Mouse (Mus musculus): ENCODE measurements around the gene Gm45623.

The Gm45623 gene

DNA sequence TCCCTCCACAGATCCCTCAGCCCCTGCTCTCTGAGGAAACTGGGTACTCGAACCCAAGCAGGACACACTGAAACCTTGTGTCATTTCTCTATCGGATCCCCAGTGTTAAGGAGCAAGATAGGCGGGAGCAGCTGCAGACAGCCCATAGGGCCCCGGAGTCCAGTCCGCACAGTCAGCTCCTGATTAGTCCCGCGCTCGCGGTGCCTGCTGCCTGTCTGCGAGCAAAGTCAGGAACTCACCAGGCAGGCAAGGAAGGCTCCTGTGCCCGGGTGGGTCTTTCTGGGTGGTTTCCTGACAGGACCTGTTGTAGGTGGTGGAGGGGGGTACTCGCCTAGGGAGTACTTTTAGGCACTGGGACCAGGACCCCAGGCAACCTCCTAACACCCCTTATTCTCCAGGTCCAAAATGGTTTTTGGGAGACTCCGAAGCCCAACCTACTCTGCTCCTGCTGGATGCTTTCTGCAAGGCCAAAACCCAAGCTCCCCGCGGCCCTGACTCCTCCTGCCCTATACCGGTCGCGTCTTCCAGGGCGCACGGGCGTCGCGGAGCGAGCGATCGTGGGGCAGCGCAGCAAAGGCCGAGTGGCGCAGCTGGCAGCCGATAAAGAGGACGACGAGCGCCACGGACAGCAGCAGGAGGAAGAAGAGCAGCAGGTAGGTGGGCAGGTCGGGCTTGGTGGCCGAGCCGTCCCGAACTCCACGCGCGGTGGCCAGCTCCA, 994 bp downstream of the Gm45623 start:
- DNase-seq (ENCODE audit: low read depth, low spot score): no peak

DNA sequence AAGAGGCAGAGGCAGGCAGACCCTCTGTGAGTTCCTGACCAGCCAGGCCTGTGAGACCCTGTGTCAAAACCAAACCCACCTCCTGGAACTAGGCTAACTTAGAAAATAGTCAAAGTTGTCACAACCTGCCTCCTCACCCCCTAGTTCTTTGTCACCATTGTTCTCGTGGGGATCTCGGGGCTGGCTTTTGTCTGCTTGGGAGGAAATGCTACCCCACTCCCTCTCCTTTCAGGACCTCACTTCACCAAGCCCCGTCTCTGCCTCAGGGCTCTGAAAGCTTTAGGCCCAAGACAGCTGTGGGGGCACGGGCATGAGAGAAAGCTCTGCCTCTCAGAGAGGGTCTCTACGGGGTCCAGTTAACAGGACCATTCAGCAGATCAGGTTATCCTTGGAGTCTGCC, 1.9 kb downstream of the Gm45623 start:
- no peak for DNase-seq (ENCODE audit: low read depth, low spot score)

DNA sequence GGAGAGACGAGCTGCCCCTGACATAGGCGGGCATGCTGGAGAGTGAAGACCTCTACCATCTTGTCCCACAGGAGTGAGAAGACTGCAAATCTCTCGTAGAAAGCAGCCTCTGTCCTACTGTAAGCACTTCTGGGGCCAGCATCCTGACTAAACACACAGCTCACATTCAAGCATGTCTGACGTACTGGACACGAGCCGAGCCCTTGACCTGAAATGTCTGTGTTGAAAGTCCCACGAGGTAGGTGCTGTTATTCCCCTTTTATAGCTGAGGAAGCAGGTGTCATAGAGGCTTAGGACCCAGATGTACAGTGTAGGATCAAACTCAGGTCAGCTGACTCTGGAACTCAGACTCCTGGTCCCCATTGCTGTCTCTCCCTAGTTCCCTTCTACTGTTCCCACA, 4.2 kb downstream of the Gm45623 start:
- no peak for DNase-seq (ENCODE audit: low read depth, low spot score)

DNA sequence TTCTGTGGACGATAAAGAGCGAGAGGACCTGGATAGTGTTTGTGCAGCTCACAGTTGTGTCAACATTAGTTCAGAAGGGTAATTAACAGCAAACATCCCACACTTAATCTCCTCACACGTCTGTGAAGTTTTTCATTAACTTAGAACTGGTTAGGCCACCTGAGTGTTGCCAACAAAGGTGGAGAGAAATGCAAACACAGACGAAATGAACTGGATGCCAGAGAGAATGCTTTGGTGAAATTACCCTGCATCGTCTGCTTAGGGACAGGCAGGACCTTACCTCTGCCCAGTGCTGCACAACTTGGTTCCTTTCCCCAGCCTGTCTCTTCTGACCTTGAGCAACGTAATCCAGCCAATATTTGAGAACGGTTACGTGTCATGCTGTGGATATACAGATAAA, 6.1 kb downstream of the Gm45623 start:
- DNase-seq (ENCODE audit: low read depth, low spot score): no peak

DNA sequence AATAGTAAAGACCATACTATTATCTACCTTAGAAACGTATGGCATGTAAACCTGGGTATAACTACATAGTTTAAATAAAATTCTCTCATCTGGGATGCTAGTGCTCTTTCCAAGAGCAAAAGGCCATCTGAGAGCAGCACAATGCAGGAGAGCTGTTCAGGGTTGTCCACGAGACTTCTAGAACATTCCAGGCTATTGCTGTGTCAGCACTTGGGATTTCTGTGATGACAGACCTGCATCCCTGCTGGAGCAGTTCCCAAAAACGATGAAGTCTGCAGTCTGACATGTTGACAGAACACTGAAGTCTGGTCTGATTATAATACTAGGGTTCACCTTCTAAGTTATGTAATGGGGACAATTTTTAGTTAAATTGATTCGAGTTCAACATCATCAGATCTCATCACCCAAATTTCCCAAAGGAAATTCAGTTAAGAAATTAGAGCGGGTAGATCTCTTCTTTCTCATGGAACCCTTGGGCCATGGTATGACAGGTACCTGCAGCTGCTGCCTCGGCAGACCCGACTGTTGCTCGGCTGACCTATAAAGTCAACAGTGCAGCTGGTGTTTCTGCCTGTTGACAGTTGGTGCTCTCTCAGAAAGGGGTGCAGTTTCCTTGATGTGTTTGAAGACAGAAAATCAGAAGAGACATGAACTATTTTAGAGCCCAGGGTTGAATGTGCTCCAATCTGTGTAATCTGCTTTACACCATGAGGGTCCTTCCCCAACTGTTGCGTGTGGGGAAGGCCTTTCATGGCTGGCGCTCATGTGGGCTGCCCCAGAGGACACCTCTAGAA, 6.7 kb downstream of the Gm45623 start:
- no peak for DNase-seq (ENCODE audit: low read depth, low spot score)

DNA sequence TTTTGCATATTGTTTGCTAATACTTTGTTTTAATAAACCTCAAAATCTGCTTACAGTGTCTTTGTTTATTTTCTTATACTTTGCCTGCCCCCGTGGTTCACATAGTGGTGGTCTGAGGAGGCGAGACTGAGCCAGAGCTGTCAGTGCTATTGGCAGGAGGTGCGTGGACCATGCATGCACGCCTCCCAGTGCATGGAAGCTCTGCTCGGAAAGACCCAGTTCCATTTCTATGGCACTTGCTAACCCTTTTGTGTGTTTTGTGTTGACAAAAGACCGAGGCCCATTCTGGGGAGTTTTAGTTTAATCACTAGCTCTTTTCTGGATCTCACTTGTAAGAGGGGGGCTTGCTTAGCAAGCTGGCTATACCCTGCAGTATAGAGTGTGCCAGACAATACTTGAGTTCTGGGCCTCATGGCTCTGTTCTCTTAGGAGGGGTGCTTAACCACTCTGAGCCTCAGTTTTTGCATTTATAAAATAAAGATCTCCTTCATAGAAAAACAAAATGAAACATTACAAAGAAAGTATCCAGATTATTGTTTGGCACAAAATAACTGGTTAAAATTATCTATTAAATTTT, 11.2 kb downstream of the Gm45623 start:
- DNase-seq (ENCODE audit: low read depth, low spot score): no peak

DNA sequence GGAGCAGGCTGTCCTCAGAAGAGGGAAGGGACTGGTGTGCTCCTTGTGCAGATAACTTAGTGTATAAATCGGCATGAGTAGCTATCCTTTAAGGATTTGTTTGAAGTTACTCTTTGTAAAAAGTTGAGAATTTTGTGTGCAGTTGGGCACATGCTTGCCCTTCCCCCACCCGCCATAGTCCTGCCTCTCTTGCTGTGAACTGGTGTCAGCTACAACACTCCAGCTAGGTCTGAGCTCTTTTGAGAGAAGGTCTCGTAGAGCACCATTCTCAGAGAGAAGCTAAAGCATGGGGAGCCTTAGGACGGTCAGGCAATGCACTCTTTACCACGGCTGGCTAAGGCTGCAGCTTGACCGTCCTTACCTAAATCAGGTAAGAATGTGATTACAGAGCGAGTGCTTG, 11.9 kb downstream of the Gm45623 start:
- no peak for DNase-seq (ENCODE audit: low read depth, low spot score)

DNA sequence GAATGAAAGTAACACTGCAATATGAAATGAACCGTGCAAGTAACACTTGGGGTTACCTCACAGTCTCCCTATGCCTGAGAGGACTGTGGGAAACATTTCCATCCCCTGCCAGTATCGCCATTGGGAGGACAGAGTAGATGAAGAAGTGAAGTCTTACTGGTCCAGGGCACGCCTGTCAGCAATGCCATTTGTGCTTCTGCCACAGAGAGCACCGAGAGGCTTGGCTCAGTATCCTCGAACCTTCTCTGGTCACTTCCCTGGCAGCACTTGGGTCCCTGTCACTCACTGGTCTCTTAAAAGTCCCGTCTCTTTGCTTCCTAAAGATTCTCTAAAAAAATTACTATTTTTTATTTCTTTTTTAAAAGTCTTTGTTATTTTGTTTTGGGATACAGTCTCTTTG, 13.1 kb downstream of the Gm45623 start:
- no peak for DNase-seq (ENCODE audit: low read depth, low spot score)

DNA sequence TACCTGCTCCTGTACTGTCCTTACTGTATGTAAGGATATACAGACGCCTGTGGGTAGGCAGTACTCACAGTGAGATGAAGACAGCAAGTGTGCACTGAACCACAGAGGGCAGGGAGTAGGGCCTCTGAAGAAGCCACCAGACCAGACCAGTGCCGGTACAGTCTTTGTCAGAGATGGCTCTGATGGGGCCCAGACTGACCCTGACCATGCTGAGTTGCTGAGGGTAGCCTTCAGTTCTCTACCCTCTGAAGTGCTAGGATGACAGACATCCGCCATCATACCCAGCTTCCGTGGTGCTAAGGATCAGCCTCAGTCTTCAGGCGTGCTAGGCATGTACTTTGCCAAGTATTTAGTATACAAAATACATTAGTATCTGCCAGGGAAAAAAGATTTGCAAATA, 14.1 kb downstream of the Gm45623 start:
- no peak for DNase-seq (ENCODE audit: low read depth, low spot score)

DNA sequence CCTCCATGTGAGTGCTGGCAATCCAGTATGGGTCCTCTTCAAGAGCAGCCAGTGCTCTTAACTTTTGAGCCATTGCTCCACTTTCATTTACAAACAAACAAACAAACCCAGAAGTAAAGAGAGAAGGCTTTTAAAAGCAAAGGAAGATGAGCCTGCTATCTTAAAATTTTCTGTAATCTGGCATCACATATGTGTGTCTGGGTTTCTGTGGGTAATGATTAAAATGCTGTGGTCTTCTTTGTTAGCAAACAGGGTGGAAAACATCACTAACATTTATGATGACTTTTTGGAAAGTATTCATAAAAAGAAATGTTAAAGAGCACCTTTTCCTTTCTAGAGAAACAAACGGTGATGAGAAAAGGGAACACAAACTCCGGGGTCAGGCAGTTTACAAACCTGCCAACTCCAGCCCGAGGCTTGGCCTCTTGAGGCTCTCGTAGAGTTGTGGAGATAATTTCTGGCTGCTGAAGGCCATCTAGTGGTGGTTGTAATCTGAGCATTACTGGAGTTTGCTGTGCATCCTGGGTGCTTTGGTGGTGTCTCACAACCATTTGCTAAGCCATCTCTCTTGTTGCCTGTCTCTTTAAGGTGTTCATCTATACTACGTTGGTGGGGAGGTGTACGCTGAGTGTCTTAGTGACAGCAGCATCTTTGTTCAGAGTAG, 18.3 kb downstream of the Gm45623 start:
- no peak for DNase-seq (ENCODE audit: low read depth, low spot score)

DNA sequence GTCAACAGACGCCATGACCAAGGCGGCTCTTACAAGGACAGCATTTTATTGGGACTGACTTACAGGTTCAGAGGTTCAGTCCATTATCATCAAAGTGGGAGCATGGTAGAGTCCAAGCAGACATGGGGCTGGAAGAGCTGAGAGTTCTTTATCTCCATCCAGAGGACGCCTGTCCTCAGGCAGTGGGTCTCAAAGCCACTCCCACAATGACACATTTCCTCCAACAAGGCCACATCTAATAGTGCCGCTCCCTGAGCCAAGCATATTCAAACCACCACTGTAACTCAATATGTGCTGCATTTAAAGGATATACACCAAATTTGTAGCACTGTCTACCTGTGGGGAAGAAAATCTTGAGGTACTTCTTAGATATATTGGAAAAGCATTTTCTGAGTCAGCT, 19.0 kb downstream of the Gm45623 start:
- DNase-seq (ENCODE audit: low read depth, low spot score): no peak

DNA sequence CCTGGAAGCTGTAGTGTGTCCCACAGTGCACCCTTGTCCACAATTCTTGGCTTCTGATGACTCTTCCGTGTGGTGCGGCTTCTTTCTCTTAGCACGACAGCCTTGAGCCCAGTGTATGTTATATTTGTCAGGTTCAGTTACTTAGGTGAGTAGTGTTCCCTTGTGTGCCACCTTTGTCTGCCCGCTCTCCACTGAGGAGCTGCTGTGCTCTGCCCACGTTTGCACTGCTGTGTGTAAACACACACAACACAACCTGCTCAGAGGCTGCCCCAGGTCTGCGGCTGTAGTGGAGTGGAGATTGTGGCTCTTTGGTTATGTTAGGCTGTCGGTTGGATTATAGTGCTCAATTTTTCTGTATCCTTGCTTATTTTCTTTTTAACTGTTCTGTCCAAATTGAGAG, 24.6 kb downstream of the Gm45623 start:
- no peak for DNase-seq (ENCODE audit: low read depth, low spot score)

DNA sequence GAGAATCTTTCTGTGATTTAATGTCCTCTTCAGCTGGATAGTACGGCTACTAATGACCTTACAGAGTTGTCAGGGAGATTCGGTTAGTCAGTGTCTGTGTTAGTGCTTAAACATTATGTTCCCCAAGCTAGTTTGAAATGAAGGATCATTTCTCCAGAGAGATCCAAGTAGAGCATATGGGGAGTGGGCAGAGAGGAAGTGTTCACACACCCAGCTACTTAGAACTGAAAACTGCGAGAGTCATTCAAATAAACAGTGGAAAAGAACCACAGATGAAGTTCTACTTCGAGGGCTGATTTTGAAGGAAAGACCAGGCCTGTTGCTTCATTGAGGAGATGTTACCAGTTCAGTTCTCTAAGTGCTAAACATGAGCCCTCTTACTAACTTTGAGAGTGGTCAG, 27.1 kb downstream of the Gm45623 start:
- DNase-seq (ENCODE audit: low read depth, low spot score): no peak

DNA sequence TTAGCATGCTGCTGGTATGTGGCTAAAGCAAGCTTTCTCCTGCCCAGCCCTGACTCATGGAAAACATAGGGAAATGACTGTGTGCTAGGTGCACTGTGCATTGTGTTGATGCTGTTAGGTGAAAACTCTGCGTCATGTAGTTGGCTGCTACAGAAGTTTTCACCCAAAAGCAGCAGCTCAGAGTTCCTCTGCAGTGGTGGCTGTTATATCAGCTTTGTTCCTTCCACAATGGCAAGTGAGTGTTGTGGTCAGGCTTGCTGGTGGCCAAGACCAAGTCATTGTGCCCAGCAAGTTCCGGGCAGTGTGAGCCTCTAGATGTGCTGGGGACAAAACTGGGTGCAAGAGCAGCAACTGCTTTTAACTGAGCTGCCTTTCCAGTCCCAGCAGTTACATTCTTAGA, 41.4 kb downstream of the Gm45623 start:
- no peak for DNase-seq (ENCODE audit: low read depth, low spot score)

DNA sequence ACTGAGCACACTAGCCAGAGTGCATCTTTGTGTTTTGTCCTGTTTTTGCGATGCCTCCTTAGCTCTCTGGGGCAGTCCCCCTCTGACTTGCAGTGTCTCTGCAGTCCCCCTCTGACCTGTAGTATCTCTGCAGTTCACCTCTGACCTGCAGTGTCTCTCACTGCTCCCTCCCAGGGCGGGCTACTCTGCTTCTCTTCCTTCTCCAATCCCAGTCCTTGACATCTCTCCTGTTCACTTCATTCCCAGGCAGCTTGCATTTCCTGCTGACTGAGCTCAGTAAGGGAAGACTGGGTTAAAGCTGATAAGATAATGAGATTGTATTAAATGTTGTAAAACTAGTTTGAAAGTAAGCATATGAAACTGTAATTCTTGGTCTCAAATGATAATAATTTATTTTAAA, 43.0 kb downstream of the Gm45623 start:
- DNase-seq (ENCODE audit: low read depth, low spot score): no peak

DNA sequence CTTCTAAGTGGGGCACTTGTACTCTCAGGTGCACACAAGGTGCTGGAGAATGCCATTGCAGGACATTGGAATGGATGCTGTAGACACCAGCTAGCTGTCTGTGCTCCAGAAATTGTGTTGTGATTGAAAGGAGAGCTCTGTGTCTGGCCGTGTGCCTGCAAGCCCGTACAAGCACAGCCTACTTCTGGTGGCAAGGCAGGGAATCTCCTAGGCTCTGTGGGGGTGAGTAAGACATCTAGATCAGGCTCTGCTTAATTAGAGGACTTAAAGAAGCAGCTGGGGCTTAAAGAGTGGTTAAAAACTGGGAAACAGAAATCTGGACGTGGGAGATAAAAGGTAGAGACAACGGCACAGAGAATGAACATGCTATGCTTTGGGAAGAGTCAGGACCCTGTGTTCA, 46.0 kb downstream of the Gm45623 start:
- no peak for DNase-seq (ENCODE audit: low read depth, low spot score)

DNA sequence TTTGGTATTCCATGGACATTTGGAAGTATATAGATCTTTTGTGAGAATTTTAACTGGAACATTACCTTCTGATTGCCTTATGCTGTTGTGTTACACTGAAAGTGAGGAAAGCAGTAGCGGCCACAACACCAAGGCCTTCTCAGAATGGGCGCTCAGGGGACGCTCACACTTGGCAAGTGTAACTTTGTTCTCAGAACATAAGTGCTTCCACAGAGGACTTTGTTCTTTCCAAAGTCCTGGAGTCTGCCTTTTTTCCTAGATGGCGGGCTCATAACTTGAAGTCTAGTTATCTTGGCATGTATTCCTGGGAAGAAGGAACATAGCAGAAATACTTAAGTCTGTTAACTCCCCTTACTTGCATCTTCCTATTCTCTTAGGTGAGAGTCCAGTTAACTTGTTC, 46.5 kb downstream of the Gm45623 start:
- DNase-seq (ENCODE audit: low read depth, low spot score): no peak

DNA sequence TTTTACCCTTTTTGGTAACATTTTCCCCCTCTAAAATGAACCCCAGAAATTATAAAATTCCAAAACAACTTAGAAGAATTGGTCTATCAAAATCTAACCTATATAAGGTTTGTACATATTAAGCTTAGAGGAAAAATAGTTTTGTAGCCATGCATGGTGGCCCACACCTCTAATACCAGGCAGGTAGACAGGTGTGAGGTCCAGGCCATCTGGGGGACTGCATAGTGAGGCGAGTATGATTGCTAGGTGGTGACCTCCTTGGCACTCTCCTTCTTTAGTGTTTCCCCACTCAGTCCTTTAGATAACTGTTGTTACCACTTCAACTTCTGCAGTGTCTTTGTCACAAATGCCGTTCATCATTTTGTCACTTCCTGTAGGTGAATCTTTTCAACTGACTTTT, 49.0 kb downstream of the Gm45623 start:
- DNase-seq (ENCODE audit: low read depth, low spot score): no peak

DNA sequence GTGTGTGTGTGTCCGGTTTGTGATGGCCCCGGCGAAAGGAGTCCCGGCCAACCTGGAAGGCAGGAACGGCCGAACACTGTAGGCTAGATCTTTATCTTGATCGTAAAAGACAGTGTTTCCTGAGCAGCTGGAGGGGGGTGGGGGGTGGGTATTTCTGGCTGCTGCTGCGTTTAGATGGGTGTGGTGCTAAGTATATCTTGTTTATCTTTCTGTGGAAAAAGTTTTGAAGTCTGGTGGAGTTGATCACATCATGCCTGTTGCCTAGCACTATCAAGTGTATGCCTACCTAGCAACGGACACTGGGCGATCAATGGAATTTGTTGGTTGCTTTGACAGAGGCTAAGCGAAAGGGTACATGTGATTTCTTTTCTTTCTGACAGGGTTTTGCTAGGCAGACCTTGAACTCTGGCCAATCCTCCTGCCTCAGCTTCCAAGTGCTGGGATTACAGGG, 49.7 kb downstream of the Gm45623 start:
- no peak for DNase-seq (ENCODE audit: low read depth, low spot score)

DNA sequence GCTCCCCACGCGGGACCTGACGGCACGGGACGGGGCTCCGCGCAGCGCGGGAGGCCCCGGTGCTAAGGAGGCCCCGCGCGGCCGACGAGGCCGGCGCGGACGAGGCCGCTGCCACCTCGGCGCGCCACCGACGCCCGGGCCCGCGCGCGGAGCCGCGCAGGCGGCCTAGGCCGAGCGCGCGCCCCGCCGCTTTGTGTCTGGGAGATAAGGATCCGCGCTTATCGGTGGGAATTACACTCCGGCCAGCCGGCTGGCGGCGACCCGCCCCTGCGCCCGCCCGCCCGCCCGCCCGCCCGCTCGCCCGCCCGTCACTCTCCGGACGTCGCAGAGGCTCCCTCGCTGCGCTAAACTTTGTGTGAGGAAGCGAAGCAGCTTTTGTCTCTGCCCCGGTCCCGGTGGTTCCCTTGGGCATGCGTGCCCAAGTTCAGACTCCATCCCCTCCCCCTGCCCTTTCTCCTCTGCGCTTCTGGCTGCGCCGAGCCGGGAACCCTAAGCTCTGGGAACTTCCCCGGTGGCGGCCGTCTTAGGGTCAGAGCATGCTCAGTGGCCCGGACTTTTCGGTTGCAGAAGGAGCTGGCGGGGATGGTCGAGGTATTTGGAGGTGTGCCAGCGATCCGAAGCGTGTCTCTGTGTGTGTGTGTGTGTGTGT, 50.3 kb downstream of the Gm45623 start:
- peak; percentile 70 for DNase-seq (ENCODE audit: low read depth, low spot score)

DNA sequence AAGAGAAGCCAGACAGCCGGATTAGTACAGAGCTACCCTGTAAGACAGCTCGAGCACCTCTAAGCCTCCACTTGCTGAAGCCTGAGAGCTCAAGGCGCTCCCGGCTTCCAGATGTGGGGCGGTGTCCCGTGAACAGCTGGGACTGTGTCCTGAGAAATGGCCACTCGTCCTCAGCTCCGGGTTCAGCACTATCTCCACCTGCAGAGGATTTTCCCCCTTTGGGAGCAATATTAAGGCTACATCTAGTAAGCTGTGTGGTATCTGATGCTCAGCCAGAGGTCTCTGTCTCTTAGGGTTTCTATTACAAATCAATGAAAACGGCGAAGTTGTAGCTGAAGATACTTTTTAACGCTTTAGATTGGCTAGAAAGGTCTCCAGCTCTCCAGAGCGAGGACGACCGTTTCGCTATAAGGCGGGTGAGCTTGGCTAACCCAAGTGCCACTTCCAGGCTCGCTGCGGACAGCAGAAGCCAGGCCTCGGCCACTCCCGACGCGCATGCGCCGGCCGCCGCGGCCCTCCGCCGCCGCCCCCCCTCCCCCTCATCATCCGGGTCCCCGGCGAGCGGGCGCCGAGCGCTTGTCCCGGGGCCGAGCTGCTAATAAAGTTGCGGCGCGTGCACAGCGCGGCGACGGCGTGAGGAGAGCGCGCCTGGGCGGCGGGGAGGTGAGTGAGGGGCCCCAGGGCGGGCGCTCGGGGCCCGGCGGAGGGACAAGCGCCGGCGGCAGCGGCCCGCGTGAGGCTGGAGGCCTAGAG, 51.0 kb downstream of the Gm45623 start, which contains the start of gene Smad5:
Gene Smad5 (plus strand): TSS at position 542 of the 753 bp plus-strand sequence.
- DNase-seq (ENCODE audit: low read depth, low spot score): peak; percentile 93
